Mouse (Mus musculus): ENCODE results near the gene Hsdl2. TPM values are rescaled to one million over a fixed set of nuclear protein-coding genes. Genes with fewer than 3 reads are reported as not detected.

Hsdl2 gene
- total RNA-seq (2014; rRNA removed) (17.2 and 18.1 TPM in 2 replicates), polyA plus RNA-seq (2015; fragmentation: Nextera tagmentation; extraction: Ambion mirVana) (21.2 and 24.7 TPM in 2 replicates)

- Histone ChIP-seq H3K27me3 (ENCODE audit: insufficient read depth, low read length) (no peaks in the 10 kb centered on the region), H3K4me2 (ENCODE audit: low read depth) (peak within 1 kb of the TSS; percentile 66), H3K9me3 (ENCODE audit: low read length) (no peaks in the 10 kb centered on the region), H3K4me1 (ENCODE audit: insufficient read depth) (no peaks in the 10 kb centered on the region), H3K4me3 (ENCODE audit: low read depth, low read length) (peak within 1 kb of the TSS; percentile 65), H3K36me3 (ENCODE audit: insufficient read depth) (no peaks in the 10 kb centered on the region), H3K27ac (ENCODE audit: low read depth, low read length) (peak within 1 kb of the TSS; percentile 80), H3K9ac (peak within 1 kb of the TSS; percentile 67)
- ATAC-seq (peak; percentile 97), DNase-seq (peak; percentile 99)
- WGBS, result under 1% methylated on average over 61 of the region's 61 CpGs
- no peak for TF ChIP-seq CTCF (IDR thresholded peaks at IDR 0.05; ENCODE audit: low read depth)
Observed at GRCm38 (mm10) chr4:59581314-59582185, at the start of gene Hsdl2. Gene Hsdl2 (plus strand): TSS chr4:59581563.

GRCm38 (mm10) chr4:59533268-59533667 is 48.1 kb upstream of the Hsdl2 start:
- TF ChIP-seq CTCF (IDR thresholded peaks at IDR 0.05; ENCODE audit: low read depth), result no peak
- no peaks in the 10 kb centered on the region for H3K4me1 ChIP-seq (ENCODE audit: insufficient read depth)
- no peaks in the 10 kb centered on the region for H3K9me3 ChIP-seq (ENCODE audit: low read length)
- WGBS, result 92% methylated on average over 2 of the region's 2 CpGs
- H3K4me2 ChIP-seq (ENCODE audit: low read depth), result no peak overlapping the region
- no peak overlapping the region for H3K27ac ChIP-seq (ENCODE audit: low read depth, low read length)
- no peaks in the 10 kb centered on the region for H3K27me3 ChIP-seq (ENCODE audit: insufficient read depth, low read length)
- no peak overlapping the region for H3K4me3 ChIP-seq (ENCODE audit: low read depth, low read length)
- DNase-seq (no peak), ATAC-seq (no peak)
- no peaks in the 10 kb centered on the region for H3K36me3 ChIP-seq (ENCODE audit: insufficient read depth)
- no peak overlapping the region for H3K9ac ChIP-seq

GRCm38 (mm10) chr4:59535624-59536023 is 45.7 kb upstream of the Hsdl2 start:
- no peak overlapping the region for H3K4me2 ChIP-seq (ENCODE audit: low read depth)
- no peaks in the 10 kb centered on the region for H3K36me3 ChIP-seq (ENCODE audit: insufficient read depth)
- H3K4me1 ChIP-seq (ENCODE audit: insufficient read depth), result no peaks in the 10 kb centered on the region
- H3K4me3 ChIP-seq (ENCODE audit: low read depth, low read length), result no peak overlapping the region
- no peak for TF ChIP-seq CTCF (IDR thresholded peaks at IDR 0.05; ENCODE audit: low read depth)
- no peaks in the 10 kb centered on the region for H3K9me3 ChIP-seq (ENCODE audit: low read length)
- H3K27ac ChIP-seq (ENCODE audit: low read depth, low read length), result no peak overlapping the region
- ATAC-seq (no peak), DNase-seq (no peak)
- H3K27me3 ChIP-seq (ENCODE audit: insufficient read depth, low read length), result no peaks in the 10 kb centered on the region
- no peak overlapping the region for H3K9ac ChIP-seq

GRCm38 (mm10) chr4:59536281-59536680 is 45.1 kb upstream of the Hsdl2 start:
- Histone ChIP-seq H3K4me1 (ENCODE audit: insufficient read depth) (no peaks in the 10 kb centered on the region), H3K9me3 (ENCODE audit: low read length) (no peaks in the 10 kb centered on the region), H3K4me3 (ENCODE audit: low read depth, low read length) (no peak overlapping the region), H3K27ac (ENCODE audit: low read depth, low read length) (no peak overlapping the region), H3K27me3 (ENCODE audit: insufficient read depth, low read length) (no peaks in the 10 kb centered on the region), H3K9ac (no peak overlapping the region), H3K4me2 (ENCODE audit: low read depth) (no peak overlapping the region), H3K36me3 (ENCODE audit: insufficient read depth) (no peaks in the 10 kb centered on the region)
- 91% methylated on average over 1 of the region's 1 CpGs for WGBS
- TF ChIP-seq CTCF (IDR thresholded peaks at IDR 0.05; ENCODE audit: low read depth), result no peak
- DNase-seq (no peak), ATAC-seq (no peak)

GRCm38 (mm10) chr4:59543006-59543405 is 38.4 kb upstream of the Hsdl2 start:
- Histone ChIP-seq H3K4me1 (ENCODE audit: insufficient read depth) (no peaks in the 10 kb centered on the region; the same call in 1 of the 2 replicates), H3K27me3 (ENCODE audit: insufficient read depth, low read length) (no peaks in the 10 kb centered on the region), H3K36me3 (ENCODE audit: insufficient read depth) (no peaks in the 10 kb centered on the region), H3K27ac (ENCODE audit: low read depth, low read length) (no peak overlapping the region), H3K9ac (no peak overlapping the region), H3K9me3 (ENCODE audit: low read length) (no peaks in the 10 kb centered on the region), H3K4me2 (ENCODE audit: low read depth) (no peak overlapping the region), H3K4me3 (ENCODE audit: low read depth, low read length) (no peak overlapping the region)
- DNase-seq (no peak), ATAC-seq (no peak)
- no peak for TF ChIP-seq CTCF (IDR thresholded peaks at IDR 0.05; ENCODE audit: low read depth)

GRCm38 (mm10) chr4:59544654-59545053 is 36.7 kb upstream of the Hsdl2 start:
- Histone ChIP-seq H3K4me2 (ENCODE audit: low read depth) (no peak overlapping the region), H3K9me3 (ENCODE audit: low read length) (no peaks in the 10 kb centered on the region), H3K4me3 (ENCODE audit: low read depth, low read length) (no peak overlapping the region), H3K4me1 (ENCODE audit: insufficient read depth) (no peaks in the 10 kb centered on the region; the same call in 1 of the 2 replicates), H3K36me3 (ENCODE audit: insufficient read depth) (no peaks in the 10 kb centered on the region), H3K9ac (no peak overlapping the region), H3K27ac (ENCODE audit: low read depth, low read length) (no peak overlapping the region), H3K27me3 (ENCODE audit: insufficient read depth, low read length) (no peaks in the 10 kb centered on the region)
- 67% methylated on average over 2 of the region's 2 CpGs for WGBS
- no peak for TF ChIP-seq CTCF (IDR thresholded peaks at IDR 0.05; ENCODE audit: low read depth)
- no peak for ATAC-seq
- DNase-seq, result no peak

GRCm38 (mm10) chr4:59546285-59547071 is 34.9 kb upstream of the Hsdl2 start:
- Histone ChIP-seq H3K9ac (no peak overlapping the region), H3K36me3 (ENCODE audit: insufficient read depth) (no peaks in the 10 kb centered on the region), H3K4me3 (ENCODE audit: low read depth, low read length) (no peak overlapping the region), H3K27me3 (ENCODE audit: insufficient read depth, low read length) (no peaks in the 10 kb centered on the region), H3K9me3 (ENCODE audit: low read length) (no peaks in the 10 kb centered on the region), H3K27ac (ENCODE audit: low read depth, low read length) (no peak overlapping the region), H3K4me1 (ENCODE audit: insufficient read depth) (no peaks in the 10 kb centered on the region; the same call in 1 of the 2 replicates), H3K4me2 (ENCODE audit: low read depth) (peak overlapping the region; percentile 1; the same call in 1 of the 2 replicates)
- WGBS, result 68% methylated on average over 7 of the region's 7 CpGs
- ATAC-seq, result no peak
- DNase-seq, result no peak
- no peak for TF ChIP-seq CTCF (IDR thresholded peaks at IDR 0.05; ENCODE audit: low read depth)
